Mouse (Mus musculus): ENCODE results near the gene Jazf1.

Jazf1 gene

DNA sequence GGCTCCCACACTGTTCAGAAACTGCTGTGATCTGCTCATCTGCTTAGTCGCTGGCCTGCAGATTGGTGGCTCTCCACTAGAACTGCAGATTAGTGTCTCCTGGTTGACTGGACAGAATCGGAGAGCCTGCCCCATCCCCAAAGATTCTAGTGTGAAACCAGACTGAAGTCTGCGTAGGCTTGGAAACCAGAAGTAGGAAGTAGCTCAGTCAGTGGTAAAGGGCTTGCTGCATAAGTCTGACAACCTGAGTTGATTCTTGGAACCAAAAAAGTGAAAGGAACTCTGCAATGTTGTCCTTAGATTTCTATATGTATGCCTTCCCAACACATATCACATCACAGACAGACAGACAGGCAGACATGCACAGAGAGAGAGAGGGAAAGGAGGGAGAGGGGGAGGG, 163.3 kb downstream of the Jazf1 start:
- no peak for DNase-seq

DNA sequence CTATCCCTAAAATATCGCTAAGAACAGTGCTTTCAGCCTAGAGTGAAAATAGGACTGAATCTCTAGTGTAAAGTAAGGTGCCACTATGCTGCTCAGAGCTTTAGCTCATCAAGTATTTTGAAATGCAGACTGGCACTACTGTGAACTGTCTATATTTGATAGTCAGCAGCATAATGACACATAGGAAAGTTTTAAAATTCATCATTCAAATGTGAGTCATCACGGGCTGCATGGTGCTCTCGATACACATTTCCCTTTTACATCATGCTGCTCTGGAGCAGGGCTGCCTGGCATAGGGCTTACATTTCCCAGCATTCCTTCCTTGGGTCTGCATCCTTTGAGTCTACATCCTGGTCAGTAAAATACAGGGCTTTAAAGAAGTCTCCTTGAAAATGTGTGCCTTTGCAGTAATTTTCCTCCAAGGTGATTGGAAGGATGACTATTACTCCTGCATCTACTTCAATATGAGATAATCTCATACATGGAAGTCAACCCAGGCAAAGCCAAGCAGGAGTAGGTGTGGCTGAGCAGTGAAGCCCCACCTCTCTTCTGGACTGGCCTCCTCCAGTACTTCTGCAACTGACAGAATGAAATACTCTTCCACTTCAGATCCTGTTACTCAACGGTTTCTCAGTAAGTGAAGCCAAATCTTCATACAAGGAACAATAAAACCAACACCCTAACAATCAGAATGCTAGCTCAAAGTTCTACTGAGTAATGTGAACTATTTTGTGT, 165.0 kb downstream of the Jazf1 start:
- no peak for DNase-seq

DNA sequence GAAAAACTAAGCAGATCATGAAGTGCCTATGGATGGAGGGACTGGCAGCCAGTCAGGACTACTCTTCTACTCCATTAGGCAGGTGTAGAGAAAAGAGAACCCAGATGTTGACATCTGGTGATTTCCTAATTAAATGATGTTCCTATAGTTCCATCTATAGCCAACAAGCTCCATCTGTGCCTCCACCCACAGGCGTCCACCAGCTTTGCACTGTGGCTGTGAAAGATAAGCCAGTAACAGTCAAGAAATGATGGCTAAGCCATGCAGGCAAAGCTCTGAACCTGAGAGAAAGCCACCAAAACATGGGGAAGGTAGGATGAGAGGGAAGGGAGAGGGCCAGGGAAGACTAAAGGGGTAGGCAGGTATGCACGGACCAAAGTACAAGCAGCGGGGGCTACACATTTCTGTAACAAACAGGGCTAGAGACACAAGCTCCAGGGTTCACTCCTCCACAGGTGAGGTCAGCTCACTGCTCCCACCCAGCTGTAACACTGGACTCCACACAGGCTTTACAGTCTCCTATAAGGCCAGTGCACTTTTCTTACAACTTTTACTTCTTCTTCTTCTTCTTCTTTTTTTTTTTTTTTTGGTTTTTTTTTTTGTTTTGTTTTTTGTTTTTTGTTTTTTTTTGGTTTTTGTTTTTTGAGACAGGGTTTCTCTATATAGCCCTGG, 168.7 kb downstream of the Jazf1 start:
- no peak for DNase-seq

- DNase-seq = no peak
These were observed 173.4 kb downstream of the Jazf1 start for GRCm38 (mm10) chr6:52895075-52895474.

- DNase-seq = no peak
These were observed 174.0 kb downstream of the Jazf1 start for GRCm38 (mm10) chr6:52894501-52894823.

DNA sequence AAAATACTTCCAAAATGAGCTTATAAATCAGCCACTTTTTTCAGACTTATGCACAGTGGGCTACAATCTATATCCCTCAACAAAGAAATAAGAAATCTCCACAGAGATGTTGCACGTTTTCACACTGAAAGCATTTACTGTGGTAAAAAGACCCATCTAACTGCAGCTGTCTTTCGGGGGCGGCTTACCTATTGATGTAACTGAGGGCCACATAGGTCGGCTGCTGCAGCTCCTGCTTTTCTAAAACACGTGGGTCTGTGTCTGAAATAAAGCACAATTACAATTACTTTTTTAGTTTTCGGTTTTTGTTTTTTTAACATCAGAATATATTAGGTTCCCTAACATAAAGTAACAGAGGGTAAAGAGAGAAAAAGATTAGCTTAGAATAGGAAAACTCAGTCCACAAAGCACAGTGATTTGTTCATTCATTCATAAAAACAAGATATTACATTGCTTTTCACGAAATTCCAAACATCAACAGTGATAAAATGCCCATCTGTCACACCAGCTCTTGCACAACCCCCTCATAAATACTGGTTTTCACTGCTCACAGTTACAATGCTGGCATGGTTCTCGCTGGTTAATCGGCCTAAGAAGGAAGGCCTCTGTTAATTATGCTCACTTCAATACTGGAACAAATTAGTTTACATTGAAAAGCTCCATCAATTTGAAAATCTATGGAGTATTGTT, 174.5 kb downstream of the Jazf1 start:
- no peak for DNase-seq

DNA sequence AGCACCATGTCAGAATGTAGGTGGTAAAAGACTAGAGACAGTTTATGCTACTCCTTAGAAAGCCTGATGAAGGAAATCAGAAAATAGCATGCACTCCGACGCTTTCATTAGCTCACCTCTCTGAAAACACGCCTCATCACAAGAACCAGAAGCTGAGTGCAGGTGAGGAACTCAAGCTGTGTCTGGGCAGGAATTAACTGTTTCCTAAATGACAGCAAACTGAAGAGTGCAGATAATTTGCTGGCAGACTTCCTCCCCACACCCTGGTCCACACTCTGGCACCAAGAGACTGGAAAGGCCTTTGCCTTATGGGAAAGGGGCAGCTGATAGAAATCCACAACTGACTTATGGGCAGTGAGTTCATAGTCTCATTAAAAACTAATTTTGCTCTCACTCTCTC, 175.5 kb downstream of the Jazf1 start:
- no peak for DNase-seq

DNA sequence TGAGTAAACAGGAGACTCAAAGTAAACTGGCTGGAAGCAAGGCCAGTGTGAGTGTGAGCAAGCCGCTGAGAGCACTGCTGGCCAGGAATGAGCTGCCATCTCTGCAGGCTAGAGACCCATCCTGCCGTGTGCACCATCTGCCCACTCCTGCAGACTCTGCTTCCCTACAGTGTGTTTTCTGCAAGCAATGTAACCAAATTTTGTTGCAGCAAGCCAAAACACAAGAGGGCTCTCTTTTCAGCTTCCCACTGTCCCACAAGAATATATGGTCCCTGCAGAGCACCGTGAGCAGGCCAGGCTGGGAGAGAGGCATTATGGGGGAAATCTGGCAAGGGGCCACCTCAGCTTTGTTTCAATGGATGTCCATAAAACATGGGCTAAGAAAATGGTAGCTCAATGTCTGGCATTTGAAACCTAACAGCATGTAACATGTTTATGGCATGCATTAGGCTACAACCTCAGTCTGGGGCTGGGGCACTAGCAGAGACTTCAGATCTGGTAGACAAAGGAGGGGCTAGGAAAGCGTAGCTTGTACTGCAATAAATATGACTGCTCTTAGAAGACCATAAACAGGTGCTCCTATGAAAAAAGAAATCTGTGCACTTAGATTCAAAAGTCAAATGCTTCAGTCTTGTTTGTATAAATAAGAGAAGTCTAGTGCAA, 180.8 kb downstream of the Jazf1 start:
- DNase-seq = no peak

DNA sequence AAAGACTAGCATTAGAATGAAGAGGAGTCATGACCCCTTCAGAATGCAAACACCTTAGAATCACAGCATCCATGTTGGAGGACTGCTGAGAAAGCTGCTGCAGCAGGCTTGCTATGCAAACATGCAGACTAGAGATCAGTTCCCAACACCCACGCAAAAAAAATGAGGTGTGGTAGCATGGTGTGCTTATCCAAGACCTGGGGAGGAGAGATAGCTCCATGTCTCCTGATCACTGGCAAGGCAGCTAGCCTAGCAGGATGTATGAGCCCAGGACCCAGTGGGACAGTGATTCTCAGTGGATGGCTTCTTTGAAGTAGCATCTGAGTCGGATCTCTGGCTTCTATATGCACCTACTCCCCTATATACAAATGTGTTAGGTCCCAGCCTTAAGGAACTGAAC, 184.7 kb downstream of the Jazf1 start:
- DNase-seq = no peak

- DNase-seq = no peak
These were observed 191.3 kb downstream of the Jazf1 start for GRCm38 (mm10) chr6:52877176-52877575.

- DNase-seq = no peak
These were observed 197.1 kb downstream of the Jazf1 start for GRCm38 (mm10) chr6:52871306-52871705.

DNA sequence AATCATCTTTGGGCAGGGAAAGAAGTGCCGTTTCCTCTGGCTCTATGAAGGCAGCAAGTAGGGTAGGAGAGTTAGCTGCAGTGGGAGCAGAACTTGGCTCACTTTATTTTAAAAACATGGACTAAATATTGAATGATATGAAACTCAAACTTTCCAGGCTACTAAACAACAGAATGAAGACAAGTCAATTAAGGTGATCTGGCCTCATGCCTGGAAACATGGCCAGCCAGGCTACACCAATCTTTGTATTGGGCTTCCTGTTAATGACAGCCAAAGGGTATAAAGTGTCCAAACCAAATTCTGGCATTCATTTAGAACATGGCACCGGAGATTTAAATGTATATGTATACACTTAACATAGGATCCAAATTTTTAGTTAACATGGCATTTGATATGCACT, 199.2 kb downstream of the Jazf1 start:
- no peak for DNase-seq

DNA sequence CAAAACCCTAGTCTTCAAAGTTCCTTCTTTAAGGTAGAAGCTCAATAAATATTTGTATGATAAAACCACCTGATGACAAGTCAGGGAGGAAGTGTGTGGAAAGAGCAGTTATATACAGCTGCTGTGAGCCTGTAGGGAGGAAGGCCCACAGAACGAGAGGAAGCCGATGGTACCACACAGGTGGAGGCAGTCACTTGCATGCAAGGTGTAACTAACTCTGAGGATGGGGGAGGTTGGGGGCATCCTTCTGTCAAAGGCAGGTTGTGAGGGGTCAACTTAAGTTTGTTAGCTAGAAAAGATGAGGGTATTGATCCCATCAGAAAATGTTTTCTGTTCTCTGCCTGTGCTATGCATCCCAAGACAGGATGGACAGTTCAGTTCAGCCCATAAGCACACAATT, 200.1 kb downstream of the Jazf1 start:
- DNase-seq = peak; percentile 58

DNA sequence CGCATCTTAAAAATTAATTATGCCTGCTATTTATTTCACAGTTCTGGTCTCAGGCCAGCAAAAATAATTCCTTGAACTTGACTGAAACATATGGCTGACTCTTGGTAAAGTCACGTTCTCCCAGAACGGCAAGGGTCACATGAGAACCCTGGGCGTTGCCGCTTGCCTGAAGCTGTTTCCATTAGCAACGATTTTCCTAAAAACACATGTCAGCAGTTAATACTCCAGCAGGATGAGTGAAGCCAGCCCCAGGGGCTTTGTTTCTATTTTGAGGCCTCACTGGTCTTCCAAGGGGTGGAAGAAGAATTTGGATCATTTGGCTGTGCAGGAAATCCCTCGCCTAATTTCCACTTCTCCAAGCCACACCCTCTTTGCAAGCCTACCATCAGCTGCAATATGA, 206.5 kb downstream of the Jazf1 start:
- DNase-seq = no peak

GRCm38 (mm10) chr6:52861186-52861820, 207.1 kb downstream of the Jazf1 start:
- DNase-seq = no peak

- DNase-seq = no peak
These were observed 207.7 kb downstream of the Jazf1 start for GRCm38 (mm10) chr6:52860713-52861112.

- no peak for DNase-seq
These were observed 209.5 kb downstream of the Jazf1 start for GRCm38 (mm10) chr6:52858911-52859431.

DNA sequence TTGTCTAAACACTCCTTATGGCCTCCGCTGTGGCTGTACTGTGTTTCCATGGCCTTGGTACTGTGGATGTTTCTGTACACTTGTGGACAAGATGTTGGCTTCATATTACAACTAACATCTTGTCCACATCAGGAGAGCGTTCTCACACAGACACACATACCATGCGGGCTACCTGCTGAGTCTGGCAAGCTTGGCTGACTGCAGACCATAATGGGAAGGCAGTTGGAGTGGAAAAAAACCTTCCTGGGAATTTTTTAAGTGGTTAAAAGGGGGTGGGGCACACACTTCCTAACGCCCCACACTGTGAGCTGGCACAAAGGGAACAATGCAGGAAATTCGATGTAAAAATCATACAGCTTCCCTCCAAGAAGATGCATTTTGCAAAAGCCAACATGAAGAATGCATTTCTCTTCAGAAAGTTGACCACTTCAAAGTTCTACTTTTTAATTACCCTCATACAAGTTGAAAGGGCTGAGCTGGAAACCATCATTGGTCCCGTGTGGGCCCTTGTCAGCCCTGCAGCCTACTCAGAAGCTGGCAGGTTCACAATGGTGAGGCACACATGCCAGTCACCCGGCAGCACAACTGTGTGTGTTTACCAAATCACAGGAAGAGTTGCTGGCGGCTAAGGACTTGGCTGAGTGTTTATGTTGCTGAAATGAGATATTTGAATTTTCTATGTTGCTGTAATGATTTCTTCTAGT, 215.9 kb downstream of the Jazf1 start:
- no peak for DNase-seq

DNA sequence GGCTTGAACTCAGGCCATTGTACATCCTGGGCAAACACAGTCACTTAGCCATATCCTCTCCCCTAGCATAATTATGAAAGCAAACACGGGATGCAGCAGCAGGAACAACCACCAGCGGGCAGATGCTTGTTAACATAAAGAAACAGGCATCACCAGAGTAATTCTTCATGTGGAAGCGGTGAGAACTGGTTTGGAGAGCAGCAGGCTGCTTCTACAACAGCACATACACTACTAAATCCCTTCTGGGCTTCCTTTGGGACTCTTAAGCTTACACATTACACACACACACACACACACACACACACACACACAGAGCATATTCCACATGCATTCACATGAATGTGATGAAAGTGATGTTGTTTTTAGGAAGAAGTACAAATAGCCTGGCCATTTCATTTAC, 216.5 kb downstream of the Jazf1 start:
- DNase-seq = no peak

GRCm38 (mm10) chr6:52851019-52851418, 217.4 kb downstream of the Jazf1 start:
- peak; percentile 38 for DNase-seq

- DNase-seq = no peak
These were observed 220.2 kb downstream of the Jazf1 start for GRCm38 (mm10) chr6:52848199-52848598.

DNA sequence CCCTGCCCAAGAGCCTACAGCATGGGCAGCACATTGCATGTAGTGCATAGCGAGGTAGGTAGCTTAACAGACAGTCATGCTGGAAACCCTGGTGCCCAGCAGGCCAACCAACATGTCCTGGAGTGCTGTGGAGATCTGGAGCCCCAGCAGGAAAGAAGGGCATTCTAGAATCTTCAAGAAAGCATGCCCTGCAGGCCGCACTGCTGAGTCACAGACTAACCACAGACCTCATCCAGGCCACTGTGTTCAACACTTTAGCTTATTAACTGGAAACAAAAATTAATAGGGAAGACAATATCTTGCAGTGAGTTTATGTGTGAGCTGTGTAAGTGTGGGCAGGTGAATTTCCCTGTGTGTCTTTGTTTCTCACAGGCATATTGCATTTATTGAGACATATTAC, 222.1 kb downstream of the Jazf1 start:
- peak; percentile 26 for DNase-seq
